Mouse (Mus musculus): ENCODE data around the gene Prkce.

Prkce gene

DNA sequence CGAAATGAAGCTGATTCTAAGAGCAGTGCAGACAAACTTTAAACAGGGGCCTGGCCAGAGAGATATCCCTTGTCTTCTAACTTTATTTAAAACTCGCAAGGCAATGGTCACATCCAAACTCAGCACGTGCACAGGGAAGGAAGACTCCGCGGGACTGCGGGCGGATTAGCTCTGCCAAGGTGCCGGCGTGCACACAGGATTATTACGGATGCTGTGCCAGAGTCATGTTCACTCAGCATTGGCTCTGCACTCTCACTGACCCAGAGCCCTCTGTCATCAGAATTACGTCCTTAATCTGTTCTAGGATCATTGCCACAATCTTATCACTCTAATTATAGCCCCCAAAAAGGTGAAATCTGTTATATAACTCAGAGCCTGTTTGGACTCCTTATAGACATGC is 353.7 kb downstream of the Prkce start:
- DNase-seq (ENCODE audit: low spot score in 2 of 2) = no peak

DNA sequence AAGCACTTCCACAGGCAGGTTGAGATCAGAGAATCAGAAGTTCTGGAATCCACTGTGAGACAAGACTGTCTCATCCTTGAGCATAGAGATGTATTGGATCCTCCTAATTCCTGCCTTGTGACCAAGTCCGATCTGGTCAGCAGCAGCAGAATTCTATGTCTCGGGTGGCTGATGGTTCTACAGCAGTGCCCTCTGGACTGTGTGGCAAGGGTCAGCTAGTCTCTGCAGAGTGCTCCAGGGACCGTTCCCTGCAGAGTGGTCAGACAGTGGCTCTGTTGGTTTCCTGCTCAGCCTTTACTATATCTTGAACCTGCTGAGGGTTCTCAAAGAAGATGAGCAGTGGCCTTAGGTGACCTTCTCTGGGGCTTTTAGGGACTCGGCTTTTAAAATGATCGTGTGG is 355.1 kb downstream of the Prkce start:
- DNase-seq (ENCODE audit: low spot score in 2 of 2) = no peak

GRCm38 (mm10) chr17:86523374-86523773 is 355.8 kb downstream of the Prkce start:
- no peak for DNase-seq (ENCODE audit: low spot score in 2 of 2)

GRCm38 (mm10) chr17:86523843-86524242 is 356.3 kb downstream of the Prkce start:
- no peak for DNase-seq (ENCODE audit: low spot score in 2 of 2)

DNA sequence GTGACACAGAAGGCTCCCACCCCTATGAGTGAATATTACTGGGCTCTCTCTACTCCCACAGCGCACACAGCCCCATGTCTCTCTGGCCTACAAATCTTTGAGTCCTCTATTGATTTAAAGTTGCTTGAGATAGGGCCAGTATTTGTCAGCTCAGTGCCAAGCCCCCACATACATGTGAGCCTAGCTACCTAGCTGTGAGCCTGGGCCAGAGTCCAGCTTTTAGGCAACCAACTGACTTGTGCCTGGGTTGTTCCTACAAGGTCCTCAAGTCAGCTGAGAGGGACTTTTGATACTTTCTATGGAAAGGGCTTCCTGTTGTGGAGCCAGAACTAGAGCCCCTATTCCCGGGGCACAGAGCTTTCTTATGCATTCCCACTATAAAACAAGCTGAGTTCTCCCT is 357.5 kb downstream of the Prkce start:
- DNase-seq (ENCODE audit: low spot score in 2 of 2) = no peak

GRCm38 (mm10) chr17:86526016-86526415 is 358.4 kb downstream of the Prkce start:
- DNase-seq (ENCODE audit: low spot score in 2 of 2) = no peak

DNA sequence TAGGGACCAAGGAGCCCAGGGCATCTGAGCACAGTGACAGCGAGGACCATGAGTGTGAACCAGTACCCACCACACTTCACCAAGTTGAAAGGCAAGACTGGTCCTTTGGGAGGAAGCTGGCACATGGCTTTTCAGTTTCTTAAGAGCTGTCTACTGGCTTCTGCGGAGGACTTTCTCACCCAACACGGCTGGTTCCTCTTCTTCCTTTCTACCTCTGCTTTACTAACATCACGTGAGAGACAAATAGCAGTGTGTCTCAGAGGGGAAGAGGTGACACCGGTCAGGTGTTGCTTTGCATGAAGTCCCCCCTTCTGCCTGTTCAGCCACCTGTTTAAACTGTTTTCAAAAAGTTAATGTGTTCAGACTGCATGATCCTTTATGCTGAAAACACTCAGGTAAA is 359.7 kb downstream of the Prkce start:
- DNase-seq (ENCODE audit: low spot score in 2 of 2) = no peak

DNA sequence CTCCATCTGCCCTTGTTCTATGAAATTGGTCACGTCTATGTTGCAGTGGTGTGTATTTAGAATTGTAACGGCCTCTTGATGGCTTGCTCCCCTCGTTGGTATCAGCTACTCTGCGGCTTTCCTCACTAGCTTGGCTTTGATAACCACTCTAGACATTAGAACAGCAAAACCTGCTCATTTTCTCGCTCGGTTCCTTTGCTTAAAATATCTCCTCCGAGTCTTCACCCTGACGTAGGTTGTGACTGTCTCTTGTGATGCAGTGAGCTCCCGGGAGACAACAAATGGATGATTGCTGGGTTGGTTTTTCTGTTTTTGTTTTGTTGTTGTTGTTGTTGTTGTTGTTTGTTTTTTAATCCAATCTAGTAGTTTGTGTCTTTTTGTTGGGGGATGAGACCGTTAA is 361.4 kb downstream of the Prkce start:
- no peak for DNase-seq (ENCODE audit: low spot score in 2 of 2)

DNA sequence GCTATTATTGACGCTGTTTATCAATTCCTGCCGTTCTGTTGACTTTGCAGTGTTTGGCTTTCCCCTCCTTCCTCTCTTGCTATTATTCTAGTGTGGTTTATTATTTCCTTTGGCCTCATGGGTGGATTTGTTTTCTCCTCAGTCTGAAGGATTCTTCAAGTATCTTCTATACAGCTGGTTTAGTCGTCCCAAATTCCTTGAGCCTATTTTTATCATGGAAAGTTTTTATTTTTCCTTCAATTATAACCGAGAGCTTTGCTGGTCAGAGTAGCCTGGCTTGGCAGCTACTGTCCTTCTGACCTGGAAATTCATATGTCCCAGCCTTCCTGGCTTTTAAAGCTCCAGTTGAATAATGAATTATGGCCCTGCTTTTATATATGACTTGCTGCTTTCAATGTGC is 361.8 kb downstream of the Prkce start:
- no peak for DNase-seq (ENCODE audit: low spot score in 2 of 2)

DNA sequence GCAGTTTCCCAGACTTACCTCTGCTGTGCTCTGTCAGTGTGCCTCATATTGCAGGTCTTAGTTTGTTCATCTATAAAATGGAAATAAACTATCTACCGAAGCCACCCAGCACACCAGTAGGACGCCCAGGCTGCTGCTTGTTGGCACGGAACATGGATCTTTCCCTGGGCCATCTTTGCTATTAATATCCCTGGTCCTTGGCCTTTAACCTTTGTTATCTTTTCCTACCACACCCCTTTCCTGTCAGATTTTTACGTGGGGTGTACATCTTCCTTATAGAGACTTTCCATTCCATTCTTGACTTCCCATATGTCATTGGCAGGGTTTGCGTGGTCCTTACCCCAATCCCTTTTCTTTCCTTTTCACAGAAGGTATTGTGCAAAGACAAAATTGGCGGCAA is 363.6 kb downstream of the Prkce start:
- DNase-seq (ENCODE audit: low spot score in 2 of 2) = no peak

DNA sequence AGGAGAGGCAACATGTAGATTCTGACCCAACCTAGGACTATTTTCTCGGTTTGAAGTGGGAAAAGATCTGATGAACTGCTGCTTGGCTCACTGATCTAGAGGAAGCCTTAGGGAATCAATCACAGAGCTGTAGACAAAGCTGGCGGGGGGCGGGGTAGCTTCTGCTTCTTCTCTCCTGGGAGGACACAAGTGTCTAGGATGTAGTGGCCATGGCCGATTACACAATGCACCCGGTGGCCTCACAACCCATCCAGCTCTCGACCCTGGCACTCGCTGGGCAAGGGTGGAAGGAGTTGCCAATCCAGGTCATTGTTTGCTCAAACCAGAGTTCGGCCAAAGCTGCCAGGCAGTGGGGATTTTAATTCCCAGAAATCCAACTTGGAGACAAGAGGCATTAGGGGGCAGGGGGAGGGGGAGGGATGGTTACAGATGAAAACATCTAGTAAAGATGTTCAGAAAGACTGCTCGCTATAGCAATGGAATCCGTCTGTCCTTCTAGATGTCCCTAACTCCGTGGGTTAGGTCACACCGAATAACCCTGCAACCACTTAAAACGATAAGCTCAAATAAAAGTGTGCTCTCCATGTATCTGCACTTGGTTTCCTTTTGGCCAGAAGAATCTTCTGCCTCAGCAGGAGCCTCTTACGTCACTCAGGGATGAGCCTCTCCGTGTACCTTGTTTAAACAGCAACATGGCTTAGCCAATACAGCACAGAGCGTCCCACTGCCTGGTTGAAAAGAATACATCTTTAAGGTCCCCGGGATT is 365.4 kb downstream of the Prkce start:
- DNase-seq (ENCODE audit: low spot score in 2 of 2) = no peak

GRCm38 (mm10) chr17:86533549-86533851 is 365.9 kb downstream of the Prkce start:
- DNase-seq (ENCODE audit: low spot score in 2 of 2) = no peak

DNA sequence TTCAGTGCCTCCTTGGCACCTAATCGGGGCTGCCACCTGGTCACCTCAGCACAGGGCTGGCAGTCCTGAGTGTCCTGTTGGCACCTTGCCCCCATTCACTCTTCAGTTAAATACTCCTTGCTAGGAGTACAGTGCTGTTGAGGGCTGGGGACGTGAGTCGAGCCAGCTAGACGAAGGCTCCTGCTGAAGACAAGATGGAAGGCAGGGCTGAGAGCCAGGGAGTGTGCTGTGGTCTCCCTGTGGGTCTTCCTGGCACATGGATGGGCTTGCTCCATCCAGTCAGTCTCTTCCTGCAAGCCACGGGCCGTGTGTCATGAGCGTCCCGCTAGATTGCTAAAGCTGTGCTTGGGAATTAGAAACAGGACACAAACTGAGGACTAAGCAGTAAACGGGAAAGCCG is 367.5 kb downstream of the Prkce start:
- no peak for DNase-seq (ENCODE audit: low spot score in 2 of 2)

GRCm38 (mm10) chr17:86535827-86536656 is 368.5 kb downstream of the Prkce start:
- peak; percentile 27 to 72 for DNase-seq (ENCODE audit: low spot score in 2 of 2)

GRCm38 (mm10) chr17:86539881-86540430 is 372.4 kb downstream of the Prkce start:
- no peak for DNase-seq (ENCODE audit: low spot score in 2 of 2)

GRCm38 (mm10) chr17:86546529-86546928 is 378.9 kb downstream of the Prkce start:
- no peak for DNase-seq (ENCODE audit: low spot score in 2 of 2)

- DNase-seq (ENCODE audit: low spot score in 2 of 2) = no peak
These were observed 381.5 kb downstream of the Prkce start for GRCm38 (mm10) chr17:86549128-86549527.

DNA sequence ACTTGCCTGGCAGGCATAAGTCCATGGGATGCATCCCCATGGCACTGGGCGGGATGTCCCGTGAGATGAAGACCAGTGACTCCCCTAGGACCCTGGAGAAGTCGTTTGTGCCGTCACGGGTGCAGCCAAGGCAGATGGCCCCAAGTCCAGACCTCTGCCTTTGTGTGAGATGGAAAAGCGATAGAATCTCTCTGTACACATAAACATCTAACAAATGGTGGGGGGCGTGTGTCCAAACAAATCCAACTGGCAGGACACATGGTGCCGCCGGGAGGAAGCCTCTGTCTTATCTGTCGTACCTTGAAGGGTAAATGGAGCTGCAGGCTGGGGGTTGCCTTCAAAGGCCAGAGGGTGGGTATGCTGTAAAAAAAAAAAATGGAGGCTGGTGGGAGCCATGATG is 384.0 kb downstream of the Prkce start:
- DNase-seq (ENCODE audit: low spot score in 2 of 2) = no peak

- no peak for DNase-seq (ENCODE audit: low spot score in 2 of 2)
These were observed 384.4 kb downstream of the Prkce start for GRCm38 (mm10) chr17:86551995-86552394.

DNA sequence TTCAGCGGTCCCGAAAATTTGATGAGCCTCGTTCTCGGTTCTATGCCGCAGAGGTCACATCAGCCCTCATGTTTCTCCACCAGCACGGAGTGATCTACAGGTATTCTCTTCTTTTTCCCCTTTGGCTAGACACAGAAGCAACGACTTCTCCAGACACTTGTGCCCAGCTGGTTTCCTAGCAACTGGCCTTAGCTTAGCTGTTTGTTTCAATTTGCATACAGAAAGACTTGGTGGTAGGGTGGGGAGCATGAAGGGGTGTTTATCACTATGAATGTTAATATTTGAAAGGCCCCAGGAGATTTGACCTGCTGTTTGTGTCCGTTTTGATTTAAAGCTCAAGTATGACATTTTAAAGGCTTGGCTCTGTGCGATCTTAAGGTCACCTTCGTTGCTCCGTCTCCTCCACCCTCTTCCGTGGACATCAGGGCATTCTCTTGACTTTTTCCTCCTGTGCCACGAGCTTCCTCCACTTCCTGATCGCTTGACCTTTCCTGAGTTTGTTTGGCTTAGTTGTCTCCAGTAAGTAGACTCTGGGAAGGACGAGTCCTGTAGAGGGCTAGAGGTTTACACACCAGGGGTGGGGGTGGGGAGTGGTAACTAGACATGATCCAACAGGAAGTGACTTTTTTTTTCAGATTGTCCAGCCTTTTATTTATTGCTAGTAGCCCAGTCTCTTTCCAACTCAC is 391.8 kb downstream of the Prkce start:
- DNase-seq (ENCODE audit: low spot score in 2 of 2) = no peak

DNA sequence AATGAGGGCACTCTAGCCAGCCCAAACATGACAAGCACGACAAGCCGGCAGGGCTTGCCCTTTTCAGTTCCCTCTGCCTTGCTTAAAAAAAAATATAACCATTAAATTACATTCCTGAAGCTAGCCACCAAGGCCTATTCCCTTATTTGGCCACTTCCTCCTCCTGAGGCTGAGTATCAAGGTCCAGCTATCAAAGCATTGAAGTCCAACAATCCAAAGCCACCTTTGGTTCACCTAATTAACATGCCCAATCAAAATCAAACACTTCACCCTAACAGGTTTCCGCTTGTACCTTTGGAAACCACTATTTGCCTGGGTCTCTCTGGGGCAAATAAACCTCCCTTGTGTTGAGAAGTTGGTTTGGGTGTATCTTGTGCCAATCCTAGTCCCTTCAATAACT is 392.9 kb downstream of the Prkce start:
- no peak for DNase-seq (ENCODE audit: low spot score in 2 of 2)

DNA sequence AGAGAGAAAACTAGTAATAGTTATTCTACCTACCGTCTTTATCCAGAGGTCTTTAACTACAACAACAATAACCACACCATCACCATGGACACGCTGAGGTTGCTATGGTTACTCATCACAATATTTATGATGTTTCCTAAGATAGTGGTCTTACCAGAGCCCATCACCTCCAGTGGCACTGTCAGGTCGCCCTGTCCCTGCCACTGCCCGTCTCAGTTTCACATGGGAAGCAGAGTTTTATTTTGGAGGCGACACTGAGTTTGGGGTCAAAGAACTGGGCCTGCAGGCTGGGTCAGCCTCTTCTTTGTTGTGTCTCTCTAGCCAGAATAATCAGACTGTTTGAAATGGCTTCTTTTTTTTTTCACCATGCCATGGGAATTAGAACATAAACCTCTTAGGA is 402.9 kb downstream of the Prkce start:
- no peak for DNase-seq (ENCODE audit: low spot score in 2 of 2)

DNA sequence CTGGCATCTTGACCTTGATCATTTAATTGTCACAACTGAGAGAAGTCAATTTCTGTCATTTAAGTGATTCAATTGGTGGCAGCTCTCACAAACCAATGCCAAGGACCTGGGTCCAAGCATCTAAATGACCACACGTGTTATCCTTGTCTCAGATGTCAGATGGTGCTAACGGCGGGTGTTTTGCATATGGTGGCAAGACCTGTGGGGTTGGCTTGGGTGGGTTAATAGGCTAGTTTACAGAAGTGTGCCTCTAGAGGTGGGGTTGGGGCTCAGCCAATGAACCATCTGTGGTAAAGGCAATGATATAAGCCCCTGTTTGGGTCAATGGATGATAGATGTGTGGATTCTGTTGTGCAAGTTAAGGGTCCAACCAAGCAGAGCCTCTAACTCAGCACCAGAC is 403.7 kb downstream of the Prkce start:
- no peak for DNase-seq (ENCODE audit: low spot score in 2 of 2)

Data from urinary bladder, adult 18-20 months (tissue).